Mouse (Mus musculus): ENCODE data around the gene Tdrd3. TPM values are rescaled to one million over a fixed set of nuclear protein-coding genes. Genes with fewer than 3 reads are reported as not detected.

The Tdrd3 gene
- 11.0 and 12.3 TPM in 2 replicates for polyA plus RNA-seq (2015; fragmentation: Nextera tagmentation; extraction: Ambion mirVana)

DNA sequence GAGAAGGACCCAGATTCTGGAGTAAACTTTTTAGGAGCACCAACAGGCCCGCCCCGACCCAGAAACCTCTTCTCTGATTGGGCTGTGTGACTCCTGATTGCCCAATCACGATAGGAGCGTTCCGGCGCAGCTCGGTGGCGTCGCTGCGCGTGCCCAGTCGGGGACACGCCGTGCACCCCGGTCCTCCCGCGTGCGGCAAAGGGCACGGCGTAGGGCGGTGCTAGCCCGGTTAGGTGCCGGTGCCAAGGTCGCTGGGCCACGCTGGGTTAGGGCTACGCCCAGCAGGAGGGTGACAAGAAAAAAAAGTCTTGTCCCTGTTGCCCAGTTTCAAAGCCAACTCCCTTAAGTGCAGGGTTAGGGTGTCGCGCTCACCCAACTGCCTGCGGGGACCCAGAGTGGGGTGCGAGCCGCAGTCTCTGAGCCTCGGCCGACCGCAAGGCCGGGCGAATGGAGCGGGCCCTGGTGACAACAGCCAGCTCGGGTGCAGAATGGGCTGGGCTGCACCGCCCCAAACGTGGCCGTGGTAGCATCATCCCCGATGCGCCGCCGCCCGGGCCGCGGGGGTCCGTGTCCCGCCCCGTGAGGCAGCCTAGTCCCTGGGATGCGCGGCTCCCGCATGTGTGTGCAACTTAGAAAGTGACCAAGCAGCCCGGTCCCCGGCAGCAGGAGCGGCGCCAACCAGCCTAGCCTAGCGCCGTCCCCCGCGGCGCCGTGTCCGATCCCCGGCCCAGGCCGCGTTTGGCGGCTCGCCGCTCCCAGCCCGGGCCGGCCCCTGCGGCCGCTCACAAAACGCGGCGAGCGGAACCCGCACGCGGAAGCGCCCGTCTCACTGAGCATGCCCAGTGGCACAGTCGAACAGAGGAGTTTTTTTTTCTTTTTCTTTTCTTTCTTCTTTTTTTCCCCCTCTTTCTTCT lies at the start of gene Tdrd3:
Gene Tdrd3, plus strand, starts transcription at position 832 of the 914 bp plus-strand sequence.

All from urinary bladder, postnatal 0 days (tissue).